ENCODE assay signal across 10 mouse cellular contexts in genomic region chr10:56582065-56582464, GRCm38 (mm10).
DNase-seq lines count a peak whose midpoint lies in the region; ATAC-seq lines count a peak whose summit lies in the region.
"Had no signal": no experiment of that assay in that cellular context is flagged by ENCODE, and none has a peak within 500 bp of the region (broad histone marks: within the 10 kb centered on the region; RNA-seq: fewer than 3 reads in every experiment).

No protein-coding gene starts in this region.

- DNase-seq in forebrain, embryonic 10.5 days (ENCODE audit: extremely low spot score, low spot score): no peak
- DNase-seq in neural tube, embryonic 10.5 days (ENCODE audit: extremely low spot score, low spot score): no peak
- DNase-seq in fibroblast of lung, adult 2 months (ENCODE audit: low read depth): peak; percentile 61
- DNase-seq in left cerebral cortex, postnatal 4 days: peak; percentile 3
- DNase-seq in lung, postnatal 25 days (ENCODE audit: low spot score): no peak
- no peak for DNase-seq in midbrain, embryonic 11.5 days (ENCODE audit: low spot score, missing footprints)
- DNase-seq: kidney, postnatal 4 days had no signal

- ATAC-seq in forebrain, embryonic 15.5 days (replicated peaks): peak; percentile 57; the same call in 1 of the 2 replicates
- ATAC-seq in neural tube, embryonic 14.5 days (ENCODE audit: low read depth): peak; percentile 61
- no peak for ATAC-seq in midbrain, embryonic 11.5 days (ENCODE audit: low FRiP score)

- no peaks in the 10 kb centered on the region for H3K27me3 ChIP-seq in forebrain, embryonic 15.5 days
- H3K27me3 ChIP-seq in forebrain, embryonic 10.5 days (ENCODE audit: poor library complexity, severe bottlenecking): no peaks in the 10 kb centered on the region
- no peaks in the 10 kb centered on the region for H3K27me3 ChIP-seq in neural tube, embryonic 14.5 days (ENCODE audit: control insufficient read depth, insufficient read depth, low read length)
- H3K27me3 ChIP-seq in midbrain, embryonic 11.5 days (ENCODE audit: control insufficient read depth, insufficient read depth, low read length): no peaks in the 10 kb centered on the region

- intact Hi-C loops in left cerebral cortex, postnatal 4 days (cut with DNase I): no loop called here

- H3K9me3 ChIP-seq in forebrain, embryonic 15.5 days: no peaks in the 10 kb centered on the region
- H3K9me3 ChIP-seq in forebrain, embryonic 10.5 days: no peaks in the 10 kb centered on the region
- H3K9me3 ChIP-seq in neural tube, embryonic 14.5 days (ENCODE audit: control insufficient read depth, low read length): no peaks in the 10 kb centered on the region
- H3K9me3 ChIP-seq in midbrain, embryonic 11.5 days (ENCODE audit: control insufficient read depth, low read length): no peaks in the 10 kb centered on the region

- WGBS in forebrain, embryonic 15.5 days: 23% methylated on average over 6 of the region's 6 CpGs
- WGBS in forebrain, embryonic 10.5 days: 66% methylated on average over 6 of the region's 6 CpGs
- 61% methylated on average over 6 of the region's 6 CpGs for WGBS in neural tube, embryonic 14.5 days
- WGBS in midbrain, embryonic 11.5 days: 76% methylated on average over 6 of the region's 6 CpGs

- H3K9ac ChIP-seq in forebrain, embryonic 15.5 days (replicated peaks): no peak overlapping the region
- H3K9ac ChIP-seq in neural tube, embryonic 14.5 days (replicated peaks; ENCODE audit: low read depth, low read length): no peak overlapping the region
- H3K9ac ChIP-seq in midbrain, embryonic 11.5 days (ENCODE audit: low read length): no peak overlapping the region

- H3K36me3 ChIP-seq in forebrain, embryonic 15.5 days: no peaks in the 10 kb centered on the region
- H3K36me3 ChIP-seq in forebrain, embryonic 10.5 days (replicated peaks): no peaks in the 10 kb centered on the region
- no peaks in the 10 kb centered on the region for H3K36me3 ChIP-seq in neural tube, embryonic 14.5 days (ENCODE audit: control insufficient read depth, insufficient read depth, low read length)
- H3K36me3 ChIP-seq in midbrain, embryonic 11.5 days (ENCODE audit: control insufficient read depth, insufficient read depth, low read length): no peaks in the 10 kb centered on the region

- no peak overlapping the region for H3K4me2 ChIP-seq in forebrain, embryonic 15.5 days (replicated peaks)
- no peak overlapping the region for H3K4me2 ChIP-seq in neural tube, embryonic 14.5 days (ENCODE audit: low read depth, low read length)
- H3K4me2 ChIP-seq in midbrain, embryonic 11.5 days: no peak overlapping the region

- no peak overlapping the region for H3K4me3 ChIP-seq in forebrain, embryonic 15.5 days
- no peak overlapping the region for H3K4me3 ChIP-seq in forebrain, embryonic 10.5 days
- no peak overlapping the region for H3K4me3 ChIP-seq in neural tube, embryonic 14.5 days (ENCODE audit: low read depth, low read length)
- H3K4me3 ChIP-seq in midbrain, embryonic 11.5 days (ENCODE audit: low read depth, low read length): no peak overlapping the region

- H3K4me1 ChIP-seq in forebrain, embryonic 15.5 days: no peaks in the 10 kb centered on the region
- H3K4me1 ChIP-seq in forebrain, embryonic 10.5 days: no peaks in the 10 kb centered on the region
- no peaks in the 10 kb centered on the region for H3K4me1 ChIP-seq in neural tube, embryonic 14.5 days (ENCODE audit: control insufficient read depth, insufficient read depth, low read length)
- H3K4me1 ChIP-seq in midbrain, embryonic 11.5 days (ENCODE audit: control insufficient read depth, insufficient read depth, low read length): no peaks in the 10 kb centered on the region

- no peak overlapping the region for H3K27ac ChIP-seq in forebrain, embryonic 15.5 days (replicated peaks)
- H3K27ac ChIP-seq in forebrain, embryonic 10.5 days: no peak overlapping the region
- no peak overlapping the region for H3K27ac ChIP-seq in neural tube, embryonic 14.5 days (ENCODE audit: low read depth, low read length)
- H3K27ac ChIP-seq in midbrain, embryonic 11.5 days (ENCODE audit: low read depth, low read length): no peak overlapping the region
- H3K27ac ChIP-seq: macrophage had no signal

Comparison
In these comparisons a context has a peak if more than half of its experiments do, and no peak if none do; other contexts are left out.
1. DNase-seq: peak in fibroblast of lung, adult 2 months (single experiment) and left cerebral cortex, postnatal 4 days (single experiment); none in forebrain, embryonic 10.5 days (single experiment), neural tube, embryonic 10.5 days (single experiment), lung, postnatal 25 days (single experiment) and midbrain, embryonic 11.5 days (single experiment).